Mouse (Mus musculus): Measurements from ENCODE around the gene Thada.

Gene Thada

GRCm38 (mm10) chr17:84465753-84466608, at the start of gene Thada:
Gene Thada (minus strand): TSS chr17:84466205.
- peak; percentile 98 for DNase-seq (ENCODE audit: low read depth)

- DNase-seq (ENCODE audit: low read depth): no peak
Observed at GRCm38 (mm10) chr17:84512516-84513085, 46.6 kb upstream of the Thada start.

GRCm38 (mm10) chr17:84511682-84512515, 45.9 kb upstream of the Thada start, which contains the start of gene Plekhh2:
Gene Plekhh2 (plus strand): TSS chr17:84511895.
- no peak for DNase-seq (ENCODE audit: low read depth)

GRCm38 (mm10) chr17:84510961-84511639, 45.1 kb upstream of the Thada start:
- DNase-seq (ENCODE audit: low read depth): no peak

GRCm38 (mm10) chr17:84510355-84510754, 44.4 kb upstream of the Thada start:
- DNase-seq (ENCODE audit: low read depth): no peak

- DNase-seq (ENCODE audit: low read depth): no peak
Observed at GRCm38 (mm10) chr17:84509176-84509575, 43.2 kb upstream of the Thada start.

- no peak for DNase-seq (ENCODE audit: low read depth)
Observed at GRCm38 (mm10) chr17:84508736-84509135, 42.7 kb upstream of the Thada start.

- DNase-seq (ENCODE audit: low read depth): no peak
Observed at GRCm38 (mm10) chr17:84505922-84506321, 39.9 kb upstream of the Thada start.

- DNase-seq (ENCODE audit: low read depth): no peak
Observed at GRCm38 (mm10) chr17:84502341-84502740, 36.3 kb upstream of the Thada start.

GRCm38 (mm10) chr17:84498639-84499038, 32.6 kb upstream of the Thada start:
- no peak for DNase-seq (ENCODE audit: low read depth)

- no peak for DNase-seq (ENCODE audit: low read depth)
Observed at GRCm38 (mm10) chr17:84497972-84498604, 32.1 kb upstream of the Thada start.

GRCm38 (mm10) chr17:84497559-84497958, 31.6 kb upstream of the Thada start:
- no peak for DNase-seq (ENCODE audit: low read depth)

- no peak for DNase-seq (ENCODE audit: low read depth)
Observed at GRCm38 (mm10) chr17:84497026-84497425, 31.0 kb upstream of the Thada start.

GRCm38 (mm10) chr17:84492255-84492880, 26.4 kb upstream of the Thada start:
- no peak for DNase-seq (ENCODE audit: low read depth)

GRCm38 (mm10) chr17:84487415-84487814, 21.4 kb upstream of the Thada start:
- DNase-seq (ENCODE audit: low read depth): no peak

GRCm38 (mm10) chr17:84483673-84484320, 17.8 kb upstream of the Thada start:
- DNase-seq (ENCODE audit: low read depth): no peak

GRCm38 (mm10) chr17:84482831-84483230, 16.8 kb upstream of the Thada start:
- DNase-seq (ENCODE audit: low read depth): no peak

GRCm38 (mm10) chr17:84480464-84481355, 14.7 kb upstream of the Thada start:
- DNase-seq (ENCODE audit: low read depth): peak; percentile 13

GRCm38 (mm10) chr17:84478276-84478675, 12.3 kb upstream of the Thada start:
- DNase-seq (ENCODE audit: low read depth): no peak
